Mouse (Mus musculus): ENCODE data around the gene Gfod1. TPM values are rescaled to one million over a fixed set of nuclear protein-coding genes. Genes with fewer than 3 reads are reported as not detected.

Gene Gfod1
- total RNA-seq, 2 experiments from 2014 or later = 35.3 to 36.0 TPM

- no peak for DNase-seq (ENCODE audit: low spot score)
- intact Hi-C loops (cut with DNase I) = loop anchor here (2.0 to 5.0 kb wide), 3 partner anchors 39 to 98 kb away; partner anchors contain the start of gene Nol7
Measured at GRCm38 (mm10) chr13:43300906-43301305, 3.1 kb downstream of the Gfod1 start.

- DNase-seq (ENCODE audit: low spot score) = no peak
- intact Hi-C loops (cut with DNase I) = loop anchor here (2.0 to 5.0 kb wide), 3 partner anchors 38 to 98 kb away; partner anchors contain the start of gene Nol7
Measured at GRCm38 (mm10) chr13:43300366-43300765, 3.6 kb downstream of the Gfod1 start.

- DNase-seq (ENCODE audit: low spot score) = no peak
- intact Hi-C loops (cut with DNase I) = no loop called here
Measured at GRCm38 (mm10) chr13:43299171-43299570, 4.8 kb downstream of the Gfod1 start.

- intact Hi-C loops (cut with DNase I) = loop anchor here (2.0 kb wide), 1 partner anchor 65 kb away; no protein-coding TSS in a partner anchor
Measured at GRCm38 (mm10) chr13:43297526-43297925, 6.4 kb downstream of the Gfod1 start.

GRCm38 (mm10) chr13:43296140-43296805 is 7.7 kb downstream of the Gfod1 start:
- no peak for DNase-seq (ENCODE audit: low spot score)
- intact Hi-C loops (cut with DNase I) = loop anchor here (2.0 kb wide), 1 partner anchor 63 kb away; no protein-coding TSS in a partner anchor

More at GRCm38 (mm10) chr13:43297526-43297925, 6.4 kb downstream of the Gfod1 start:
- no peak for DNase-seq (ENCODE audit: low spot score)

GRCm38 (mm10) chr13:43295684-43296083 is 8.3 kb downstream of the Gfod1 start:
- no peak for DNase-seq (ENCODE audit: low spot score)
- intact Hi-C loops (cut with DNase I) = loop anchor here (2.0 kb wide), 1 partner anchor 63 kb away; no protein-coding TSS in a partner anchor

- intact Hi-C loops (cut with DNase I) = no loop called here
- DNase-seq (ENCODE audit: low spot score) = peak; percentile 17
Measured at GRCm38 (mm10) chr13:43294957-43295590, 8.9 kb downstream of the Gfod1 start.

- intact Hi-C loops (cut with DNase I) = no loop called here
- no peak for DNase-seq (ENCODE audit: low spot score)
Measured at GRCm38 (mm10) chr13:43292892-43293291, 11.1 kb downstream of the Gfod1 start.

- no peak for DNase-seq (ENCODE audit: low spot score)
- intact Hi-C loops (cut with DNase I) = no loop called here
Measured at GRCm38 (mm10) chr13:43289076-43289475, 14.9 kb downstream of the Gfod1 start.

GRCm38 (mm10) chr13:43288444-43288843 is 15.5 kb downstream of the Gfod1 start:
- DNase-seq (ENCODE audit: low spot score) = no peak
- intact Hi-C loops (cut with DNase I) = no loop called here

- intact Hi-C loops (cut with DNase I) = no loop called here
Measured at GRCm38 (mm10) chr13:43288026-43288425, 15.9 kb downstream of the Gfod1 start.

GRCm38 (mm10) chr13:43286836-43287235 is 17.1 kb downstream of the Gfod1 start:
- intact Hi-C loops (cut with DNase I) = no loop called here
- DNase-seq (ENCODE audit: low spot score) = no peak

More at GRCm38 (mm10) chr13:43288026-43288425, 15.9 kb downstream of the Gfod1 start:
- DNase-seq (ENCODE audit: low spot score) = no peak

- intact Hi-C loops (cut with DNase I) = no loop called here
- no peak for DNase-seq (ENCODE audit: low spot score)
Measured at GRCm38 (mm10) chr13:43284711-43285151, 19.2 kb downstream of the Gfod1 start.

- DNase-seq (ENCODE audit: low spot score) = no peak
- intact Hi-C loops (cut with DNase I) = no loop called here
Measured at GRCm38 (mm10) chr13:43273906-43274305, 30.1 kb downstream of the Gfod1 start.

GRCm38 (mm10) chr13:43272303-43273135 is 31.5 kb downstream of the Gfod1 start:
- intact Hi-C loops (cut with DNase I) = no loop called here
- no peak for DNase-seq (ENCODE audit: low spot score)

GRCm38 (mm10) chr13:43271481-43271880 is 32.5 kb downstream of the Gfod1 start:
- no peak for DNase-seq (ENCODE audit: low spot score)
- intact Hi-C loops (cut with DNase I) = no loop called here

GRCm38 (mm10) chr13:43270220-43270597 is 33.8 kb downstream of the Gfod1 start:
- intact Hi-C loops (cut with DNase I) = no loop called here
- no peak for DNase-seq (ENCODE audit: low spot score)

- intact Hi-C loops (cut with DNase I) = no loop called here
- no peak for DNase-seq (ENCODE audit: low spot score)
Measured at GRCm38 (mm10) chr13:43269460-43270219, 34.3 kb downstream of the Gfod1 start.

GRCm38 (mm10) chr13:43268539-43269327 is 35.2 kb downstream of the Gfod1 start:
- DNase-seq (ENCODE audit: low spot score) = no peak
- intact Hi-C loops (cut with DNase I) = no loop called here
